Mouse (Mus musculus) ES-Bruce4 (cell line): ENCODE data around the gene Gata1. TPM values are rescaled to one million over a fixed set of nuclear protein-coding genes. Genes with fewer than 3 reads are reported as not detected.
"Not testable (repeated sequence)": the region's sequence is repeated elsewhere in the genome, so short reads cannot be mapped to it uniquely, and the experiment has no call there.

Experiments
- H3K27ac ChIP-seq: 2 replicates; pipeline ENCODE4 v1.5.1; 2012; ENCODE audit warnings: low read length, inconsistent platforms; ENCODE audit not compliant: insufficient read depth
- H3K27me3 ChIP-seq: 2 replicates; pipeline ENCODE4 v1.6.1; 2012; ENCODE audit warnings: mild to moderate bottlenecking, low read length, inconsistent platforms; ENCODE audit not compliant: control insufficient read depth, poor library complexity, insufficient read depth, severe bottlenecking
- H3K36me3 ChIP-seq: 2 replicates; pipeline ENCODE4 v1.6.1; 2012; ENCODE audit warnings: inconsistent platforms, mild to moderate bottlenecking, low read length, moderate library complexity; ENCODE audit not compliant: control insufficient read depth, poor library complexity, insufficient read depth, severe bottlenecking
- H3K4me1 ChIP-seq: one replicate; pipeline ENCODE4 v1.8.1; 2011; ENCODE audit warnings: low read length; ENCODE audit not compliant: control insufficient read depth, insufficient read depth
- H3K4me3 ChIP-seq: 2 replicates; pipeline ENCODE4 v1.5.1; 2011; ENCODE audit warnings: low read depth, mild to moderate bottlenecking, low read length
- H3K9ac ChIP-seq: 2 replicates; pipeline ENCODE4 v1.6.1; 2012; ENCODE audit warnings: low read depth, mild to moderate bottlenecking, inconsistent platforms; ENCODE audit not compliant: poor library complexity, severe bottlenecking
- H3K9me3 ChIP-seq: replicated peaks from 2 replicates; pipeline ENCODE4 v1.6.1; 2012; ENCODE audit warnings: mild to moderate bottlenecking, low read length, inconsistent platforms; ENCODE audit not compliant: control insufficient read depth, poor library complexity, insufficient read depth, severe bottlenecking
- CTCF ChIP-seq: IDR thresholded peaks from one replicate; pipeline ENCODE4 v1.8.1; 2011; ENCODE audit warnings: low read depth, low read length
- EP300 ChIP-seq: IDR thresholded peaks from 2 replicates; pipeline ENCODE4 v1.6.1; 2011; ENCODE audit warnings: low read depth, low read length; ENCODE audit not compliant: insufficient read depth
- POLR2A ChIP-seq: IDR thresholded peaks from one replicate; pipeline ENCODE4 v1.8.1; 2011; ENCODE audit warnings: low read length; ENCODE audit not compliant: insufficient read depth
- polyA plus RNA-seq: library from polyadenylated mRNA; stranded (reverse); fragments of >200 nt; gene quantifications from 2 replicates; pipeline ENCODE4 v1.2.4, GENCODE M21; 2011; ENCODE audit warnings: low read depth; ENCODE audit not compliant: missing spikeins, insufficient read depth, insufficient read length

Gene Gata1
- 1.3 and 1.9 TPM in 2 replicates for polyA plus RNA-seq

DNA sequence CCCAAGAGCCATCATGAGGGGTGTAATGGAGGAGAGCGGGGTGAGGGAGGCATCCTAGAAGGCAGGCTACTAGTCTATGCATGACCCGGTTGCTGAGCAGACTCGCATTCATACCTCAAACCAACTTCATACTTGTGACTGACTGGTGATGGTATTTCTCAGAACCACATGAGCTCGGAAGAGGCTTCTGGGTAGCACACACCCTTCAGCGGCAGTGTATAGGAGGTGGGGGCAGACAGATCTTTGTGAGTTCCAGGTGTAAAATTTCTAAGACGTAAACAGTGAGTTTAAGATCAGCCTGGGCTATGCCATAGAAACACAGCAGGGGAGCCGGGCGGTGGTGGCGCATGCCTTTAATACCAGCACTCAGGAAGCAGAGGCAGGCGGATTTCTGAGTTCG lies at the start of gene Gata1:
Gata1 (minus strand) TSS at position 180 of the 400 bp plus-strand sequence.
- no peaks in the 10 kb centered on the region for H3K9me3 ChIP-seq
- peaks cover 2% of the 10 kb centered on the region for H3K4me1 ChIP-seq
- H3K27ac ChIP-seq = no peak within 1 kb of the TSS
- TF ChIP-seq EP300 (no peak), CTCF (no peak), POLR2A (no peak)
- H3K36me3 ChIP-seq = no peaks in the 10 kb centered on the region
- no peaks in the 10 kb centered on the region for H3K27me3 ChIP-seq
- H3K4me3 ChIP-seq = no peak within 1 kb of the TSS
- no peak within 1 kb of the TSS for H3K9ac ChIP-seq

DNA sequence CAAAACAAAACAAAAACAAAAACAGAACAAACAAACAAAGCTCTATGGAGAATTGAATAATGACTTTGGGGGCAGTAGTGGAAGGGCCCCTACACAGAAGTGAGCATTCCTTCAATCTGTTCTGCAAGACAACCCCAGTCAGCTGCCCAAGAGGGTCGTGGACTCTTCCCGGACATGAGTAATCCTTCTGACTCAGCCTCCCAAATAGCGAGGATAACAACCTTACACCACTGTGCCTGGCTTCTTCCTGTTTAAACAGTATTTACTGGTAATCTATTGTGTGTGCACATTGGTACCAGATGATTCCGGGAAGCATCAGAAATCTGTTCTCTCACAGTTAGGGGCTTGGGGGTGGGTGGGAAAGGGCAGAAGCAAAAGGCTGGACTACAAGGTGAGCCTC lies 48.9 kb upstream of the Gata1 start:
- no peaks in the 10 kb centered on the region for H3K36me3 ChIP-seq
- no peaks in the 10 kb centered on the region for H3K4me1 ChIP-seq
- no peak overlapping the region for H3K9ac ChIP-seq
- no peak overlapping the region for H3K4me3 ChIP-seq
- H3K9me3 ChIP-seq = no peaks in the 10 kb centered on the region
- TF ChIP-seq EP300 = no peak
- TF ChIP-seq CTCF = no peak
- no peak for TF ChIP-seq POLR2A
- H3K27ac ChIP-seq = no peak overlapping the region
- no peaks in the 10 kb centered on the region for H3K27me3 ChIP-seq

GRCm38 (mm10) chrX:8024795-8025194 lies 46.9 kb upstream of the Gata1 start:
- TF ChIP-seq CTCF (no peak), EP300 (no peak), POLR2A (no peak)
- H3K4me1 ChIP-seq = no peaks in the 10 kb centered on the region
- no peaks in the 10 kb centered on the region for H3K27me3 ChIP-seq
- H3K9me3 ChIP-seq = no peaks in the 10 kb centered on the region
- no peaks in the 10 kb centered on the region for H3K36me3 ChIP-seq
- H3K9ac ChIP-seq = no peak overlapping the region
- no peak overlapping the region for H3K27ac ChIP-seq
- no peak overlapping the region for H3K4me3 ChIP-seq

- Histone ChIP-seq H3K9ac (no peak overlapping the region), H3K4me1 (no peaks in the 10 kb centered on the region), H3K4me3 (no peak overlapping the region), H3K27ac (no peak overlapping the region), H3K9me3 (no peaks in the 10 kb centered on the region), H3K27me3 (no peaks in the 10 kb centered on the region), H3K36me3 (no peaks in the 10 kb centered on the region)
- no peak for TF ChIP-seq CTCF
- no peak for TF ChIP-seq POLR2A
- no peak for TF ChIP-seq EP300
Measured at GRCm38 (mm10) chrX:8020111-8020778, 42.4 kb upstream of the Gata1 start.

DNA sequence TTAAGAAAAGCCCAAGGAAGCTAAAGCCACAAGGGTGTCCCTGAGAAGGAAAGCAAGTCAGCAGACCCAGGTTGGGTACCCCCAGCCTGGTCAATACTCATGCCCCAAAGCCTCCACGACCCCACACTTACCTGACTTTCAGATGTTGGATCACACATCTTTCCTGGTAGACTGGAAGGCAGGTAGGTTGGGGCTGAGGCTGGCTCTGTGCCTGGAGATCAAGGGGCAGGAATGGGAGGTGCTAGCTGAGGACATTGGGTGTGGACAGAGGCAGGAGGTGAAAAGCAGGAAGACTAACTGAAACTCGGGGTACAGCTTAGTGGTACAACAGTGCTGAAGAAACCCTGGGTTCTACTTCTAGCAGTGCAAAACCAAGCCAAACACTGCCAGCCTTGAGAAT lies 40.4 kb upstream of the Gata1 start, which contains the start of gene Glod5:
Glod5 (minus strand) TSS at position 207 of the 400 bp plus-strand sequence.
- Histone ChIP-seq H3K4me3 (no peak within 1 kb of the TSS), H3K36me3 (no peaks in the 10 kb centered on the region), H3K9me3 (no peaks in the 10 kb centered on the region), H3K27ac (no peak within 1 kb of the TSS), H3K9ac (no peak within 1 kb of the TSS), H3K4me1 (no peaks in the 10 kb centered on the region), H3K27me3 (no peaks in the 10 kb centered on the region)
- TF ChIP-seq EP300 (no peak), POLR2A (no peak), CTCF (no peak)

DNA sequence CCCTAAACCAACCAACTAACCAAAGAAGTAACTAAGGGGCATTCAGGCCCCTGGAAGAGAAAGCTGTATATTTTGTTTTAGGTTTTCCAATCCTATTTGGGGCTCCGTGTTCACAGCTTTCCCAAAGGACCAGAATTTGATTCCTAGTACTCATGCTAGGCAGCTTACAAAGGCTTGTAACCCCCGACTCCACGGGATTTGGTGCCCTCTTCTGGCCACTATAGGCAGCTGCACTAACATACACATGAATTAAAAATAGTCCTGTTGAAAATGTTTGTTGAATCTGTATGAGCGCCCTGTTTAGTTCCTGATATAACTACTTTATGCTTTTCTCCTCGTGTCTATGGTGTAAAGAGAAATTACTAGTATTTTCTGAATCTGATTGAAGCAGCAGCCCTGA lies 39.3 kb upstream of the Gata1 start:
- Histone ChIP-seq H3K9ac (no peak overlapping the region), H3K27ac (peak overlapping the region; percentile 41; the same call in 1 of the 2 replicates), H3K9me3 (no peaks in the 10 kb centered on the region), H3K36me3 (no peaks in the 10 kb centered on the region), H3K27me3 (no peaks in the 10 kb centered on the region), H3K4me3 (no peak overlapping the region), H3K4me1 (no peaks in the 10 kb centered on the region)
- TF ChIP-seq EP300 (no peak), CTCF (peak; percentile 68), POLR2A (no peak)

- peak; percentile 22 for TF ChIP-seq CTCF
- H3K9ac ChIP-seq = peak overlapping the region; percentile 66; the same call in 1 of the 2 replicates
- not testable (repeated sequence) for H3K4me3 ChIP-seq, H3K36me3 ChIP-seq, H3K27me3 ChIP-seq, H3K4me1 ChIP-seq, H3K27ac ChIP-seq, H3K9me3 ChIP-seq
Measured at GRCm38 (mm10) chrX:8015675-8016074, 37.8 kb upstream of the Gata1 start.
